Mouse (Mus musculus) spleen, adult 2 months (tissue): ENCODE results near the gene Ndc1.

ENCODE experiments used
- CTCF ChIP-seq: fragments of 200-500 bp; IDR thresholded peaks from 2 replicates; pipeline ENCODE4 v1.5.1; 2011; ENCODE audit warnings: mild to moderate bottlenecking, inconsistent platforms; ENCODE audit not compliant: insufficient read depth, insufficient read length, insufficient replicate concordance; ENCODE audit errors: extremely low read depth
- POLR2A ChIP-seq: fragments of 200-500 bp; IDR thresholded peaks from 2 replicates; pipeline ENCODE4 v1.6.1; 2011; ENCODE audit warnings: low read depth, low read length, inconsistent platforms

- no peak for TF ChIP-seq CTCF
- no peak for TF ChIP-seq POLR2A
Observed at GRCm38 (mm10) chr4:107362755-107363154, 4.8 kb upstream of the Ndc1 start.
